Mouse (Mus musculus) adrenal gland, adult 18-20 months (tissue): ENCODE measurements at regions not wholly inside any gene's neighbourhood (a gene's known extent, or its start where the extent isn't known, plus 50 kb on each side); places are given as distances from the start of the nearest gene placed in this dataset.
A peak's percentile ranks its signal among the peaks of the same experiment; 100 is the strongest.

ENCODE experiments used
- DNase-seq, 2 experiments: peaks; one replicate each; pipeline ENCODE4 v3.0.0; 2021 to 2022; ENCODE audit warnings: low spot score in 2 of 2

DNA sequence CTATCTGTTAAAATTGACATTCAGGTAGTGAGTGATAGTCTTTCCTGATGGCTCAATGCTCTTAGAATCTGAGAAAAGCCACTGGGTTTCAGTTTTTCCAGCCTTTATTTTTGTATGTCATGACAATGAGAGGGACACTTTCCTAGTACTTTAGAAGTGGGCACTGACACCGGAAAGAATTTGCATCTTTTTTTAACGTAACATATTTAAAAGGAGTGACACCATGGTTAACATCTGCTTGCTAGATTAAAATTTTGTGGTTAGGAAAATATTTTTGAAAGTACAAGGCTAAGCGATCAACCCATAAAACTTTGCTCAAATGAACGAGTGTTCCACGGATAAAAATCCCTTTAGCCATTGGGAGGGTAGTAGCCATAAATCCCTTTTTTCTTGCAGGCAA is 174.7 kb downstream of the 1700129C05Rik start:
- no peak for DNase-seq

DNA sequence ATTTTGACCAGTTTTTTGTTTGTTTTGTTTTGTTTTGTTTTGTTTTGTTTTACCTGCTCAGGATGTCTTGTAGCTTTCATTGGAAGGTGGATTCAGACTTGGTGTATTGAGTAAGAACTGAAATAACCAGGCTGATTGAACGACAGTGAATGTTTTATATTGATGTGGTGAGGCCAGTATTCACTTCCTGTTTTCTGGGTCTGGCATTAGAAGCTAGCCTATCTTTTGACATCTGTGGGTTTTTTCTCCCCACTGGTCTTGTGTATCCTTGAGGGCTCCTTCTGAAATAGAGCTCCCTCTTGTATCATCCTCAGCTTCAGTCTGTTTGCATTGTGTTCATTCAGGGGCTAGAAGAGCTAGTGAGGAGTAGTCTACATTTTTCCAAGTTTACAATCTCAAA is 175.5 kb downstream of the 1700129C05Rik start:
- DNase-seq, result no peak

DNA sequence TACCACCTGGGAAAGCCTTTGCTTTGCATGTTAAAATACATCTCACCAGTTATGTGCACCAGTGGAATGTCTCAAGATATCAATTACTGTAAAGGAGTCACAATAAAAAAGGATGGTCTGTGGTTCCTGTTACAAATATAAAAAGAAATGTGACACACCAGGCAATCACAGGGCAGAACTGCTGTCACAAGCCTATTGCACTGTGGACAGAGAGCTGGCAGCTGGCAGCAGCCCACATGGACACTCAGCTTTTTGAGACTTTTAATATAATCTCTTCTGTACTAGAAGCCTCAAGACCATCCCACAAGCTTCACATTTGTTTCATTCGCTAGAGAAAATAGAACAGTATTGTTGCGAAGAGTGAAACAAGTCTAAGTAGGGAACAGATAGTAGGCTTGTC is 197.7 kb downstream of the 1700129C05Rik start:
- no peak for DNase-seq

DNA sequence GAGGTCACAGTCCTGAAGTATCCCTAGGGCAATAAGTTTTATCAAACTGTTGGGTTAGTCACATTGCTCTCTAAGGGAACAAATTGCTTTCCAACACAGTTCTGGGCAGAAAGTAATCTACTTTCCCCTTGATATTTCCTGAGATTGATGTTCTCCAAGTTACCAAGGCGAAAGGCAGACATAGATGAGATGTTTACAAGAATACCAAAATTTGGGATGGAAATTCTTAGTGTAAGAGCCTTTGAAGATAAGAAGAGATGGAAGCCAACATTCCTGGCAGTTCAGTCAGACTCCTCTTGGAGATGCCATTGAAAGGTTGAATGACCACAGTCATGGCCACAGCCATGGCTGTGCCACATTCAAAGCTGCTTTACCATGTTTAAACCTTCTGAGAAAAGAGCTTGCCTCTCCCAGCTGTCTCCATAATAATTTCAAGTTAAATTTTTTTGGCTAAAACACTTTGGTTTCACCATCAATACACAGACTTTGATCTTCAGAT is 199.4 kb downstream of the 1700129C05Rik start:
- no peak for DNase-seq

DNA sequence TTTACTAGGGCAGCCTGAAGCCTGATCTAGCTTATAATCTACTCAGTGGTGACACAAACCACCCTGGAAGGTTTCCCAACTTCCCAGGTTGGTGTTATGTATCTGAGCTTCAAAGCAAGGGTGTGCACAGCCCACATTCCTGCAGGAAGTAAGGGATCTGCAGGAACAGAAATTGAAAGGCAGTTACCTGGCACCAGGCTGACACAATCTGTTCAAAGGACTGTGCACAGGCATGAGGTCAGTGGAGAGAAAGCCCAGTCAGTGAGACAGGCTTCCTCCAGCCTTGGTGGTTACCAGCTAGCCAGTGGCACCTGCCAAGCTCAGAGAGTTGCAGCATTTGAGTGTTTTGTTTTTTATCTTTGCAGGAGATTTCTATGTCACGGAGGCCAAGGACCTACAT is 203.6 kb downstream of the 1700129C05Rik start:
- no peak for DNase-seq

DNA sequence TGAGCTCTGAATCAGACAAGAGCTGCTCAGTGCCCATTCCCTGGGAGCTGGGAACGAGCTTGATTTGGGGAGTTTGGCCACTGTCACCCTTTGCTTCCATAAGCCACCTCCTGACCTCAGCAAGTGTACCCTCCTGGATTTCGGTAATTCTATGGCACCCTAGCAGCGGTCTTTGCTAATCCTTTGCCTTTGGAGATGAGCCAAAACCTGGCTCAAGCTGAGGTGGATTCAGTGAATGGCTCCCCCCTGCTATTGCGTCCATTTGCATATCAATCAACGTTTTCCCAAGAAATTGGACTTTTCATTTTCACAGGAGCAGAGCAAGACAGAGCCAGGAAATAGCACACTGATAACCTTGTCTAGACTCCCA is 204.1 kb downstream of the 1700129C05Rik start:
- DNase-seq, result no peak

DNA sequence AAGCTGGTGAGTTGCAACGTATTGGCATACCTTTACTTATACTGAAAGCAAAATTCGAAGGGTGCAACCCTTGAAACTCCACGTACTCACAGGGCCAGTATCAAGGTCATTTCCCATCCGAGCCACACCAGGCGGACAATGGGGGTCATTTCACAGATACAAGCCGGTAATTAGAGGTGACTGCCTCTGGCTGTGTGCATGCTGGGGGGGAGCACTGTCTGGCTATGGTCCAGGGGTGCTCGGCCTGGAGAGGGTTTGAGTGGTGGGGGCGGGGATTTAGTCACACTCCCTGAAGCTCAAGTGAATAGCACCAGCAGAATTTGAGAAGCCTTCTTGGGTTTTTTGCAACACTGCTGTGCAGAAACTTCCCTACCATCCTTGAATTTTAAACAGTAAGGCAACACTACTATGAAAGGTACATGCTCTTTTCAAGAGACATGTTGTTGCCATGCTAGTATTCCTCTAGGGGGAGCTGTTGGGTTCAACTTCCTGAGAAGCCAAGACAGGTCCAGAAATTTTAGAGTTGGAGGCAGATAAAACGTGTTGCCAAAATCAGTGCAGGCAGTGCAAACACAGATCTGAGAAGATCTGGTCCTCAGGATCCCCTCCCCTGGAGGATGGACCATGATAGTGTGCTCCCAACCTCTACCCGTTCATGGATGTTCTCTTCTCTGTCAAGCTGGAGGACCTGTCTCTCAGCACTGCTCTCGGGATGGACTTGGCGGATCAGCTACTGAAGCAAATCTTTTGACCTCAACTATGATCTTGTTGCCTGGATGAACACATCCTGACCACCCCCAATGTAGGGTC is 204.7 kb downstream of the 1700129C05Rik start:
- DNase-seq, result no peak

DNA sequence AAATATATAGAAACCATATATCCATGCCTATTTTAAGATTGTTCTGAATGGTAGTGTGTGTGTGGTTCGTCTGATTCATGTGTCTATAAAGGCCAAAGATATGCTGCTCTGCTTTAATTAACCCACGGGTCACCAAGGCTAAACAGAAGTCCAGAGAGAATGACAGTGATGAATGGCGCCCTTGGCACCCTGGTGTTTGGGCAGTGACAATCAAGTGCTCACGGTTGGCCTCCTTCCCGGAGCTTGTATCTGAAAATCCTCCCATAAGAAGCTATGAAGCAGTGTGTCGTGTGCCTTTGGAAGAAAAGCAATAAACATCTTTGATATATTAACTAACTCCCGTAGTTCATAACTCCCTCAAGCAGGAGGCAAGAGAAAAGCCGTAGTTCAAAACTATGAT is 205.4 kb downstream of the 1700129C05Rik start:
- DNase-seq, result peak in 1 of 2 experiments; percentile 37

DNA sequence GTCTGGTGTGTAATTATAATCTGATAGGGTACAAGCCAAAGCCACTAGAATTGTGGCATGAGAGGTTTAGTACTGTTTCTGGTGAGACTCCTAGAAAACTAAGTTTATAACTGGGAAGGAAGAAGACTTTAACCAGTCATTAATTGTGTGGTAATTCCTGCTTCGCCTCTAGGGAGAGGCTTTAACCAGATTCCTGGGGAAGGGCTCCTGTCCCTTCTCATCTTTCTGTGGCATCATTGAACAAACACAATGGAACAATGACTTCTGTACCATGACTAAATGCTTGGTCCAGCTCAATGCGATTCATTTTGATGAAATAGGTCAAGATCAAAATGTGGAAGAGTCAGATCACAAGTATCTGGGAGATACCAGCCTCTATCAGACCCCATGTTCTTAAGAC is 206.6 kb downstream of the 1700129C05Rik start:
- no peak for DNase-seq

DNA sequence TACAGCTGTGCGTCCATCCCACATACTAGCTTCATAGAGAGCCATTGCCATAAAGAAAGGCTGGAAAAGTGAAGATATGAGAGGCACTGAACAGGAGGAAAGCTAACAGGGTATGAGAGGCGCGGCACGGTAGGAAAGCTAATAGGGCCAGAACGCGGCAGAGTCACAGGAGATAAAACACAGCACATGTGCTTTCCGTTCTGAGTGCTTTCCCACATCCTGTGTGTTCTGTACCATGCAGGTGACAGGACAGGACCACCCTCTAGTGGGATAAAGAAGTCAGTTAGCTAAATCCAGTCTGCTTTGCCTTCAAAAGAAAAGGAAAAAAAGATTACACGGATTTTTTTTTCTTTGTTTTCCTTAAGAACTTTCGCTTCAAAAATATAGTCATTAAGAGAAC is 224.8 kb downstream of the 1700129C05Rik start:
- no peak for DNase-seq

DNA sequence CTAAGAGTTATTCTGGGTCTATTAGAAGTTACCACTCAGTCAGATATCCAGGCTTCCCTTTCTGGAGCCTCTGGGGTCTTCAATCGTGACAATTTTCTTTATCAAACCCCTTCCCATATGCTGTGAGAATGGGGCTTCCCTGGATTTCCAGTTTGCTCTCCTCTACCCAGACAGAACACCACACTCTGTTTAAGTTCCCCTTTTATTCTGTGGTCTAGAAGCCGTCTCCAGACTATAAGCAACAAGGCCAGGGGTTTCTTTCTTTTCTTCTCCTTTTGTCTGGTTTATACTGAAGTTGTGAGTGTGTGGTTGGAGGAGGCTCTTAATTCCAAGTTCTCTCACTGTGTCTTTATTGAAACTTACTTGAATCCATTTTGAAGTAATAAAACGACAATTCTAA is 225.5 kb downstream of the 1700129C05Rik start:
- no peak for DNase-seq

DNA sequence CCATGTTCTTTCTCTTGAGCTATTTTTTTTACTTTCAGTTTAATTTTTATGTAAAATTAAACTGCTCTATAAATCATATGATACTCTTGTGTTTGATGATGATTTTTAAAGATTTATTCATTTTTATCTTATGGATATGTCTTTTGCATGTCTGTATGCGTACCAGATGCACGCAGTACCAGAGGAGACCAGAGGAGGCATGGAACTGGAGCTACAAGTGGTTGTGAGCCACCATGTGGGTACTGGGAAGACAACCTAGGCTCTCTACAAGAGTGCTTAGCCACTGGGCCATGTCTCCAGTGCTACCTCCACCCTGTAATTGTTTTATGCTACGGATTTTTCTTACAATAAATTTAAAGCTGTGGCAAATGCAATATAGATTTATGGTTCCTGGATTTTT is 227.8 kb downstream of the 1700129C05Rik start:
- no peak for DNase-seq

DNA sequence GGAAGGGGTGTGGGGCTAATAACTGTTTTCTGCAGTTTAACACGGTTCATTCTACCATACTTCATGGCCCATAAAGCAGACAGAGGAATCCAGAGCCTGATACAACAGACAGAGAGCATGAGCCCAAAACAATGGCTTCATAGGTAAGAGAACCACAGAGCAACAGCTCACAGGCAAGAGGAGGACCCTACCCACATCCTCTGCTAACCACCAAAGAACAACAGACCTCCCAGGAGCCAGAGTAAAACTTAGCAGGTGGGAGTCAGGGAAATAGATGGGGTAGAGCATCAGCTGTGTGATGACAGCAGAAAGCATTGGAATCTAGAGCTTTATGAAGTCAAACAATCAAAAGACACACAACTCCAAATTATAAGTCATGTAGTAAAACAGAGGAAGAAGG is 231.8 kb downstream of the 1700129C05Rik start:
- DNase-seq, result no peak

DNA sequence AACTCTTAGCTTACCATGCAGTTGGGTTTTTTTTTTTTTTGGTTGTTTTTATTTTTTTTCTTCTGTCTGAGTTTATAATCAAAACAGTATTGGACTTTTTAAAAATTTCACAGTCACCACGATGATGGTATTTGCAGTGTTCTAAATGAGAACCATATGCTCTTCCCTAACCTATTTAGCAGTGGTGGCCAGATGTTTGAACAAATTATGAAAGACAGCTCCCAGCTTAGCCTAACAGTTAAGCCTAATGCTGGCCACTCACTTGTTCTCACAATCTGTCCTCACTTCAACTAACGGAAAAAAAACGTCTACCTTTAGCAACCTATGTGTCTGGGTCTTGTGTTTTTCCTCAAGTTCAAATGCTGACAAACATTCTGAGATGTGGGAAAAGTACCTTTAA is 234.8 kb downstream of the 1700129C05Rik start:
- no peak for DNase-seq

DNA sequence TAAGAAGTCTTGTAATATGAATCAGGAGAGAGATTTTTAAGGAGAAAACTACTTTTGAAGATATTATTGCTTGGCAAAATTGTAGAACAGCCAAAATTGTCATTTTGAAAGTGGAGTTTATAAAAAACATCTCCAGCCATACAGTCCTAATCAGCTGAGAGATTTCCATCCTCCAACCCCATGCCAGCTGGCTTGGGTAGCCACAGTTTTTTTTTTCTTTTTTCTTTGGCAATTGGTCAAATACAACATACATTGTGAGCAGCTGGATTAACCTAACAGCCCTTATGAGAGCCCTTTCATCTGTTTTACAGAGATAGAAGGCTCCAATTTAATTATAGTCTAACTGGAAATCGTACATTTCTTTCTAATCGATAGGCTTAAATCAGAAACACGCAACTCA is 235.3 kb downstream of the 1700129C05Rik start:
- no peak for DNase-seq

DNA sequence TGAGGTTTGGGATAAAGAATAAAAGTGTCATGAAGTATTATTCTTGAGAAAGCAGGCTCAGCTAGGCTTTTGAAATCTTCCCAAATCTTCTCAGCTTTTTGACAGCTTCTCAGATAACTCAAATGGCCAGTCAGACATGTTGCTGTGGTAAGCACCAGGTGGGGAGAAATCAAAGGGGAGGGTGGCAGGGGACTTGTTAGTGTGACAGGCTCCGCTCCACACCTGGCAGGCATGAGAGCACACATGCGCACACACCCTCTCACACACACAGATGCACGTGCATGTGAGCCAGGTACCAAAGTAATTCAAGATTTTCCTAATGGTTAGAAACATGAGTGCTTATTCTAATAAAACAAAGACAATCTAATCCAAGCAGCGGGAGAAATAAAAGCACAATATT is 236.1 kb downstream of the 1700129C05Rik start:
- DNase-seq, result no peak

DNA sequence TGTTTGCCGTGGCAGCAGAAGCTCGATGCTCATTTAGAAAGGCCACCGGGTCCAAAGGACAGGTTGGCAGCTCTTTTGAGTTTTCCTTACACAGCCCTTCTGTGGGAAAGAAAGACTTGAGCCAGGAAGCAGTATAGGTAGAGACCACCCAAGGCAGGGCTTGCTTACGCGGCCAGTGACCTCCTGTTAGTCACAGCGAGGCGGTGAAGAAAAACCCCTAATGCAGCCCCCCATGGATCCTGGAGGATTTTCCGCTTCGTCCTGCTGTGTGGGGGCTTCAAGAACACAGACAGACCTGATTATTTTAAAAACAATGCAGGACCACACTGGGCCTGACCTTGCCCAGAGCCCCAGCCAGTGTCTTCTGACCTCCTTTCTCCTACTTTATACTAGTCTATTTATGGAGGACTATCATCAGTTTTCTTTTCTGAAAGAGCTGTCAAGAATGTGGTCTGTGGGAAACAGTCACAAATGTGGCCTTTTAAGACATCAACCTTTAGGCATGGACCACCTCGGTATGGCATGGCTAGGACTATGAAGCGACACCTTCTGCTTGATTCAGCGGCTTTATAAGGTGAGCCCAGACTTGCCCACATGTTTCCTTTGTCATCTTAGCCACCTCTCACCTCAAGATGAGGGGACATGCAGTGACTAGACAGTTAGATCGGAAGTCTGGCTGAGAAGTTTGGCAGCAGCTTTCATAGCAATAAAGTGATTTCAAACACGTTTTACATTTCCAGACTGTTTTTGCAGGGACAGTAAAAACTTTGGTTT is 274.3 kb downstream of the 1700129C05Rik start:
- DNase-seq, result no peak

DNA sequence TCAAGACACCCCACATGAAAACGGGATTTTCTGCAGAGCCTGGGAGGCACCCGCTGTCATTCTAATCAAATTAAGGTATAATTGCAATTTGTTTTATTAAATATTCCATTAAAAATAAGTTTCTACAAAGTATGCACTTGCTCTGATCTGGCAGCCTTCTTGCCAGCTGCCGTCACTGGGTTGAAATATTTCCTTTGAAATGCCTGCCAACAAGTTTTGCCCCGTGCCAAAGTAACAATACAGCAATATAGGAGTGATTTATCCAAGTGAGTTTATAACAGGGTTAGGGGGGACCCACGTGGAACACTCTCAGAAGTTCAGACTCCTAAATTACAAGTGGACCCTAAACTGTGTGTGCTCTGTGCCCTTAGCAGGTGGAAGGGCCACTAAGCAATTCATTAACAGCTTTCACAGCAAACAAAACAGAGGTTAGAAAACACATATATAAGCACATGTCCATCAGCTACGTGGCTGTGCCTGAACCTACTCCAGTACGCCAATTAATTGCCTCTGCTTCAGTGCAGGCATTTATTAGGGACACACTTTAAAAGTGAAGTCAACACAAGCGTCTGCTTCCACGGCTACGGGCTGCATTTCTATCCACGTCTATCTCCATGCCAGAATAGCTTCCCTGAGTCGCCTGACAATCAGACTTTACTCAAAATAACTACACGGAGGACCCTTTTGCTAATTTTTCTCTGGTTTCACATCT is 275.1 kb downstream of the 1700129C05Rik start:
- no peak for DNase-seq

DNA sequence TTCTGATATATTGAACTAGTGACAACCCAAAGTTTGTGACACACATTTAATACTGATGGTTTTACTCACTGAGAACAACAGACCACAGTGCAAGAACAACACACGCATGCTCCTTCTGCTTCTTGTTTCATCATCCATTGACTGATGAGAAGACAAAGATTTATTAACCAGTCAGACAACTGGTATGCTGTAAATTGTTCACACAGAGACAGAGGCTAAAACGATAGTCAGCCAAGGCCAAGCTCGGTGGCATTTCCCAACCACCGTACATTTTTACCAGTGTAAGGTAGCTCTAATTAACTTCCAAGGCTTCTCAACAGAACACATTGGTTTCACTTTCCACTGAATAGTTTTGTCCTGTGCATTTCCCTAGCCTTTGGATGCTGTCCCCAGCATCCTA is 287.8 kb downstream of the 1700129C05Rik start:
- no peak for DNase-seq

DNA sequence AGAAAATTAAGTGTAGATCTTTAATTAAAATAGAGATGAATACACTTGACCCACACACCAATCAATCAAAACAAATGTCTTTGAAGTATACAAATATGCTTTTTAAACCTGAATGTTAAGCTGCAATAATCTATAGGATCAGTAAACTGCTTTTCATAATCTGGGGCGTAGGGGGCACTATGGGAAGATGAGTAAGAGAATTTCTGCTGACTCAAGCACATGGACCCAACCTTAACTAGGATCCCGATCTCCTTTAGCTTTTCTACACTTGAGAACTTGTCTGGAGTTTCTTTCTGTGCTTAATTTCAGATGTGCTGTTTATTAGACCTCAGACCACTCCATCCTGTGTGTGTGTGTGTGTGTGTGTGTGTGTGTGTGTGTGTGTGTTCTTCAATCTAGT is 298.1 kb downstream of the 1700129C05Rik start:
- no peak for DNase-seq

DNA sequence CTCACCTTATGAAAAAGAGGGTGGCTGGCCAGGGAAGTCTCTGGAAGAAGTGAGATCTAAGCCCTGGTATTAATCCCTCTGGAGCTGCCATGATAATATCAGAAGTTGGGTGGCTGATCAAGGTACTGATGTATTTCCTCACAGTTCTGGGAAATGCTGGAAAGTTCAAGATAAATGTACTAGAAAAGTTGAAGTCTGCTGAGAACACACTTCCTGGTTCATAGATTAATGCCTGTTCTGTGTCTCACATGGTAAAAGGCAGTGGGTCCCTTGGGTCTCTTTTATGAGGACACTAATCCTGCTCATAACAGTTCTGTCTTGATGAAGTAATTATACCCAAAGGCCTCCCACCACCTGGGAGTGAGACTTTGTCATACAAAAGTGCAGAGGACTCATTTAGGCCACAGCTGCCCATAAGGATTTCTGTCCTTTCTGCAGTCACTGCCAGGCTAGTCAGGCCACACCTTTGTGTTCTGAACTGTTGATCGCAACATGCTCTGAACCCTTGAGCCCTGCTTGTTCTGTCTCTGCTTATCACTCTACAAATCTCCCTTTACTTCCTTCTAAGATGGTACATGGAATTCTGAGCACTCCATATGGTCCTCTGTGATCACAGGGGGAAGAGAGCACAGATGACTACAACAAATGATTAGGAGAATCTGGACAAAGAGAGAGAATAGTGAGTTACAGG is 300.4 kb downstream of the 1700129C05Rik start:
- no peak for DNase-seq
